Mouse (Mus musculus): ENCODE measurements around the gene Spire2.
A peak's percentile ranks its signal among the peaks of the same experiment; 100 is the strongest.
"Not testable (repeated sequence)": the region's sequence is repeated elsewhere in the genome, so short reads cannot be mapped to it uniquely, and the experiment has no call there.

The Spire2 gene

DNA sequence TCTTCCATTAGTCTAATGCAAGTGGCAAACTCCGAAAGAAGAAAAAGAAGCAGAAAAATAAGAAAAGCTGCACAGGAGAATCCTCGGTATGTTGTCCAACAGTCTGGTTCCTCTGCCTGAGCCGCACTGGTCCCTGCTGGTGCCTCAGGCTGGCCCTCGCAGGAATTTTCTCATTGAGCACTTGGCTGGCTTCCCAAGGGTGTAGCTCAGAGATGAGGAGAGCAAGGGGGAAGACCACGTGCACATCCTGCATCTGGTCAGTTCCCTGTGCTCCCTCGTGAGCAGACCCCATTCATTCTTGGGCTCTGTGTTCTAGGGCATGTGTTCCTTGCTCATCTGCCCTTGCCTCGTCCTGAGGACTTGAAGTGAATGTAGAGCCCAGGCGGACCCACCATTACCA, 50.0 kb downstream of the Spire2 start:
- DNase-seq (ENCODE audit: low read depth, low spot score) = no peak

DNA sequence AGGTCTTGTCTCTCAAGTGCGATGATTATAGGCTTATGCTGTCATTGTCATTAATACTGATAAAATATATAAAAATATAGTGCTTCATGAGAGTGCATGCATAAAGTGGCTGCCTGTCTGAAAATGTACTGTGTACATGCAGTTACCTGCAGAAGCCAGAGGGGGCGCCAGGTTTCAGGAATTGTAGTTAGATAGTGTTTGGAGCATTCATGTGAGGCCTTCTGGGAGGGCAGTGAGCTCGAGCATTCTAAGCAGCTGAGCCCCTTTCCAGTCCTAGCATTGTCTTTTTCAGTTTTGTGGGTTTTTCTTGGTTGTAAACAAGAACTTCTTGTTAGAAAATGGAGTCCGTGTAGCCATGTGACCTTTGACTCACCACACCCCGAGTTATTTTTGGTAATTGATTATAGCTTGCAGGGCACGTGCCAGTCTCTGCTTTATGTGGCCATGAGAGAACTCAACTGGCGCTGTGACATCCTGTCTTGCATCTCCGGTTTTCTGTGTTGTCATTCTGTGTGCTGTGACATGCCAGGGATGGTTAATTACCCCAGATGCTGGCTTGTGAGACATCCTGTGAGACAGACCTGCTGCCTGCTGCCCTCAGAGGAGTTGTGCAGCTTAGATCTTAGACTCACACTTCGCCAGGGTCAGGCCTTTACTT, 52.5 kb downstream of the Spire2 start:
- no peak for DNase-seq (ENCODE audit: low read depth, low spot score)

DNA sequence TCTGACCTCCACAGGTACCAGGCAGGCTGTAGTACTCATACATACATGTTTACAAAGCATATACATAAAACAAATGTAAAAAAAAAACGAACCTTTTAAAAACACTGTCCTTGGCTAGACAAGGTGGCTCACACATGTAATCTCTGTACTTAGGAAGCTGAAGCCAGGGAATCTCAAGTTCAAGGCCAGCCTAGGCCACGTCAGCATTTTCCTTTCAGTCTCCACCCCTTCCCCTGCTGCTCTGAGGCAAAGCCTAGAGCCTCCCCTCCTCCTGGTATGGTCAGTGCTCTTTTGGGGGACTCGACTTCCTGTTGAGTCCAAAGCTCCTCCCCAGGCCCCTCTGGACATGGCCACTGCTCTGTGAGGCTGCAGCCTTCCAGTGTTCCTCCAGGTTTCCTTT, 54.5 kb downstream of the Spire2 start:
- DNase-seq (ENCODE audit: low read depth, low spot score) = no peak

DNA sequence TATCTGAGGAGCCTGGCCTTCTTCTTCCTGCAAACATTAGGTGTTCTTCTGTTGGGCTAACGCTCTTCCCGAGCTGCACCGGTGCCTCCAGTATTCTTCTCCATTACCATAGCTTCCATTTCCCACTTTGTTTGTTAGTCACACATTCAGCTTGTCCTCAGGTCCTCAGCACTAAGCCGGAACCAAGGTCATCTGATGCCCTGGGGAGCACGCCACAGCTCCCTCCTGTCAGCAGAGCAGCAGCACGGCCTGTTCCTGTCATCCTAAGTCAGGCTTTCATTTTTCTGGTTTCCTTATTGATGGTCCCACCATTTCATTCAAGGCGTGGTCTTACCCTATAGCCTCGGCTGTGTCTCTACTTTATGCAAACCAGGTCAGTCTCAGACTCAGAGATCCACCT, 55.3 kb downstream of the Spire2 start:
- no peak for DNase-seq (ENCODE audit: low read depth, low spot score)

DNA sequence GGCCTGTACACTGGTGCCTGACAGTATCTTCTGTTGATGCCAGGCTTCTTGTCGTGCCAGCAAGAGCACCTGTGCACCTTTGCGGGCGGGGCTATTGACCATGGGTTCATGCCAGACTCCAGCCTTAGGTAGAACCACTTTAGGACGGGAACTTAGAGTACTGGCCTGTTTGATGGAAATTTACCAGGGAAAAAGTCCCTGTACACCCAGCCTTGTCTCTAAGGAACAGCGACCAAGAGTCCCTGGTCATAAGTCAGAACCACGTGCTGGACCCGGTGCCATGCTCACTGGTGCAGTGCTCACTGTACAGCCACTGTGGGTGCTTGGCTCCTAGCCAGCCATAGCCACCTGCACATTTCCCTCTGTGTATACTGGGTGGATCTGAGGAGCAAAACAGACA, 56.5 kb downstream of the Spire2 start:
- DNase-seq (ENCODE audit: low read depth, low spot score) = no peak

DNA sequence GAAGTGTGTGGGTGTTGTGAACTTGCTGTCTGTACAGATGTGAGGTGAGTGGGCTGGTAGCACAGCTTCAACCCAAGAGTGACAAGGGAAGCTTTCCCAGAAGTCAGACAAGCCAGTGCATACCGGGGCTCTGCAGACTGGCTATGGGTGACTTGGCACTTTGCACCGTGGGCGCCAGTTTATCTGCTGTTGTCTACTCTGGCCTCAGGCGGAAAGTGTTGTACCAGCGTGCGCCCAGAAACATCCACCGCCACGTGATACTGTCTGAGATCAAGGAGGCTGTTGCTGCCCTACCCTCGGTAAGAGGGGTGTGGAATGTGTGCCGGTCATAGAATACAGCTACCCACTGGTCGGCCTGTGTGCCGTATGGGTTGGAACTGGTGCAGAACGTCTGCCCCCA, 65.8 kb downstream of the Spire2 start:
- DNase-seq (ENCODE audit: low read depth, low spot score) = no peak

DNA sequence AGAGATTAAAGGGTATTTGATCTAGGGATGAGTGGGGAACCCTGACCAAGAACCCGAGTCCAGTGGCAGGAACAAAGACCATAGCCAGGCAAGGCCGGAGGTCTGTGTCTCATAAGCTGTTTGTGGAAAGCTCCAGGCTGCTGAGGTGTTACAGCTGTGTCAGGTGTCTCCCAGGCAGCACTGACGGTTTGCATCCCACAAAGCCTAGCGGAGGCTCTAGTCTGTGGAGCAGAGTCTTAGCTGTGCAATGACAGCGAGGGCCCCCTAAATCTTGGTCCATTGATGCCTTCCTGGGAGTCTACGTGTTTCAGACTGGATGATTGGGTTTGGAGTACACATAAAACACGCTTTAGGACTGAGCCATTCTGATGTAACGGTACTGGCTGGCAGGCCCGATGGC, 69.4 kb downstream of the Spire2 start:
- no peak for DNase-seq (ENCODE audit: low read depth, low spot score)

DNA sequence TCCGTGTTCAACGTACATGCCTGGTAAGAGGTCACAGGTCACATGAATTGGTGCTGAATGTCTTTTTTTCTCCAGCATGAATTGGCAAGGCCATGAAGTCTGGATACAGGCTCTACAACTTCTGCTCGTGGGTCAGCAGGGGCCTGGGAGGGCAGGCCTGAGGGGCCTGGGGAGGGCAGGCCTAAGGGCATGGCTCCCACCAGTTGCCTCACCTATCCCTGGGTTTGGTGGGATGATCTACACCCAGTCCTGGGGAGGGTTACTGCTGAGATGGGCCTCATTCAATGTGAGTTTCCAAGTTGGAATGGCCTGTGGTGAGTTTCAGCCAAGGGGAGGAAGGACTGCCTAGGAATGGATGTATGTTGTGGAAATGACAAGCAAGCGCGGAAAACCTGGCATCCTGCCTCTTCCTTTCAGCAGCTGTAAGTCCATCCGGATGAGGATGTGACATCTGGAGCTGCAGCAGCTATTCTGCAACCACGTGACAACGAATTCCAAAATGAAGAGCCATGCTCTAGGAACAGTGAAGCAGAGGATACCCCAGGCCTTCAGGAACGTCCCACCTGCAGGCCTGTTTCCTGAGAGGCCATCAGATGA, 70.3 kb downstream of the Spire2 start:
- DNase-seq (ENCODE audit: low read depth, low spot score) = no peak

DNA sequence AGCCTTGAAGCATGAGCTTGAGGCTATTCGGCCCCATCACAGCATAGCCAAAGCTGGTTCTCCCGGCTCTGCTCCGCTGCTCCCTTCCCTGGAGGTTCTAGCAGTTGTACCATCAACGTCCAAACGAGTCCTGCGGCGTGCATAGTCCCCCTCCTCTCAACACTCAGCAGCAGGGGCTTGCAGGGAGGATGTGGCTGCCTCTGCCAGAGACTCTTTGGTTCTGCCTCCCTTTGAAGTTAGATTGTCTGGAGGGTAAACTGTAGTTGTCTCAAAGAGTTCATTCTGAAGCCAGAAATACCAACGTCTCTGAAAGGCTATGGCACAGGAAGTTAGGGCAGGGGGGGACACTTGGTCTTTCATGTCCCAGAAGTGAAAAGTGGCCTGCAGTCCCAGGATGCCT, 72.0 kb downstream of the Spire2 start:
- DNase-seq (ENCODE audit: low read depth, low spot score) = no peak

DNA sequence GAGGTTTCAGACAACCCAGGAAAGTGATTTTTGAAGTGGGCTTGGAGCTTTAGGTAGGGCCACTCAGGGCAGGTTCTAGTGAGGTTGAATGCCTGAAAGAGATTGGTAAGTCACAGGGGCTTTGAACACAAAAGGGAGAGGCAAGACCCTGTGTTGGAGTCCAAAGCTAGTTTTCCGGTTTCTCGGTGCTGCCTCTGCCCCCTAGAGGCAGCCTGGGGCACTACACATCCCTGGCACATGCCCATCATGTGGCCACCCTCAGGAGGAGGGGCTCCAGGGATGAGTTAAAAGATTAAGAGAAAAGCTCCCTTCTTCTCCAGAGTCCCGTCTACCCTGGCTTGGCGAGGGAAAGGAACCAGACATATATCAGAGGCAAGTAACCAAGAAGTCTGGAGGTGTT, 74.3 kb downstream of the Spire2 start, which contains the start of gene Mc1r:
TSS of gene Mc1r (plus strand) at position 322 of the 400 bp plus-strand sequence.
- peak; percentile 65 for DNase-seq (ENCODE audit: low read depth, low spot score)

DNA sequence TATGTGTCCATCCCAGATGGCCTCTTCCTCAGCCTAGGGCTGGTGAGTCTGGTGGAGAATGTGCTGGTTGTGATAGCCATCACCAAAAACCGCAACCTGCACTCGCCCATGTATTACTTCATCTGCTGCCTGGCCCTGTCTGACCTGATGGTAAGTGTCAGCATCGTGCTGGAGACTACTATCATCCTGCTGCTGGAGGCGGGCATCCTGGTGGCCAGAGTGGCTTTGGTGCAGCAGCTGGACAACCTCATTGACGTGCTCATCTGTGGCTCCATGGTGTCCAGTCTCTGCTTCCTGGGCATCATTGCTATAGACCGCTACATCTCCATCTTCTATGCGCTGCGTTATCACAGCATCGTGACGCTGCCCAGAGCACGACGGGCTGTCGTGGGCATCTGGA, 75.1 kb downstream of the Spire2 start:
- no peak for DNase-seq (ENCODE audit: low read depth, low spot score)

DNA sequence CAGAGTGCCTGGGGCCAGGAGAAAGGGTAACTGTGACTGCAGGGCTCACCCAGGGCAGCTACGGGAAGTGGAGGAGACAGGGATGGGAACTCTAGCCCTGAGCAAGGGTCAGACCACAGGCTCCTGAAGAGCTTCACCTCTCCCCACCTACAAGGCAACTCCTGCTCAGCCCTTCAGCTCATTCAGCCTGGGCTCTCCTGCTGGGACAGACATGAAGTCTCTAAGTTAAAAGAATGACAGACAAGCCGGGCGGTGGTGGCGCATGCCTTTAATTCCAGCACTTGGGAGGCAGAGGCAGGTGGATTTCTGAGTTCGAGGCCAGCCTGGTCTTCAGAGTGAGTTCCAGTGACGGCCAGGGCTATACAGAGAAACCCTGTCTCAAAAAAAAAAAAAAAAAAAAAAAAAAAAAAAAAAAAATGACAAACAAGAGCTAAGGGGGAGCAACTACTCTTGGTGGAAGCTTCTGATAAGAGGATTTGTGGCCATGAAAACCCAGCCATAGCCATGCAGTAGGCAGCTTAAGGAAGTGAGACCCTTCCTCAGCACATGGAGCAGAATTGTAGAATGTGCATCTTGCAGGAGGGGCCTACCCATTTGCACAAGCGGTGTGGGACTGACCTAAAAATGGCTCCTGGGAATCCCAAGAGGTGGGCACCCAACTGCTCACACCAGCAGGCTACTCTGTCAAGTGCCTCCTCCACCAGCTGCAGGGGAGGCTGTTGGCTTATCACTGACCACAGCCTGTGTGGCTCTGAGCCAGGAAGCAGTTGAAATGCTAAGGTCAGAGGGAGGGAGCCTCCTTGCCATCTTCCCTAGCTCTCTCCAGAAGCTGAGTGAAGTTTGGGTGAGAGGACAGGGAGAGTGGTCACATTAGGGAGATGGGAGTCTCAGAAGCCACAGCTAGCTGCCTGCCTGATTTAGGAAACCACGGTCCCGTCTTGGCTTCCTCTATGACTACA, 76.4 kb downstream of the Spire2 start:
- DNase-seq (ENCODE audit: low read depth, low spot score) = no peak

DNA sequence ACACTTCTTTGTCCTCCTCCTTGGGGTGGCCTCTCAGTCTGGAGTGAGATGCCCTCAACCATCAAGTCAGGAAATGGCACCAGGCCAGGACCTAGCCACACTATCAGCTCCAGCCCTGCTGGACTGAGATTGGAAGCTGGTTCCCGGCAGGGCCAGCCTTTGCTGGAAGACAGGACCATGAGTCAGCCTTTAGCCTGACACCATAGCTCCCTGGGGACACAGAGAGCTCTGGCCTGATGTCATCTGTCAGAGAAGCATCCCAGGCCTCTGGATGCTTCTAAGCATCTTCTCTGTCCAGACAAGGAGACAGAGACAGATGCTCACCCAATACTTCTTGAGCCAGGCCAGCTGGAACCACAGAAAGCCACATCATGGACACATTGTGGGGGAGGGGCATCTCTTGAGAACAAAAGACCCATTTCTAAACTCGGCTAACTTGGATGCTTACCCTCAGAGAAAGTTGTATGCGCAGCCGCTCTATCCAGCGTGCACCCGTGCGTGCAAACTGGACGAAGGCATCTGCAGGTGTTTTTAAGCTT, 77.6 kb downstream of the Spire2 start:
- DNase-seq (ENCODE audit: low read depth, low spot score) = no peak

DNA sequence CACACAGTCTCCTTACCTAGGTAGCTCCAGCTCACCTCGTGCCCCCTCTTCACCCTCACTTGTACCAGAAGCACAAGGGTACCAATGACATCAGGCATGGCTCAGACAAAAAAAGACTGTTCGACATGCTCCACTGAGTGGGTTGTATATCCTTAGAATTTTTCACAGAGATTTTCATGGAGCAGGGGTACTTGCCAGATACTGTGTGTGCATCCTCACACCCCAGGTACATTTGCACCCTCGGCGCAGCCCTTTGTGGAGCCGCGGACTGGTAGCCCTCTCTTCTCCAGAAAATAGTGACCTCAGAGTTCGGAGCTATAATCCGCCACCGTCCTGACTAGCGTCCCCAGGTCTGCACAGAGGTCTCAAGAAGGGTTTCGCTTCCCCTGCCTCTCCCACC, 78.3 kb downstream of the Spire2 start:
- no peak for DNase-seq (ENCODE audit: low read depth, low spot score)

DNA sequence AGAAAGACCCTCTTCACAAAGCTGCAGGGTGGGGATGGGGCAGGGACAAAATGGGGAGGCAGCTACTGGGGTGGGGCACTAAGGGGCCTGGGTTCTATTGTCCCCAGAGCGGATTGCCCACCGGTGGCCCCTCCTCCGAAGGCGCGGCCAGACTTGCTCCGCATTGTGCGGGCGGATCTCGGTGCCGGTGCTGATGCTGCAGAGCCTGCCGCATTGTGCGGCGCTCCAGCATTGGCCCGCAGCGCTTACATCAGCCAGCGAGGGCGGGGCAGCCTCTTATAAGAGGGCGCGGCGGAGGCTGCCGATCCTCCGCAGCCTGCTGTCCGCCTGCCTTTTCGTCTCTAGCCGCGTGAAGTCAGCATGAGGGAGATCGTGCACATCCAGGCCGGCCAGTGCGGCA, 78.7 kb downstream of the Spire2 start, which contains the start of gene Tubb3:
TSS of gene Tubb3 (plus strand) at position 179 of the 400 bp plus-strand sequence.
- DNase-seq (ENCODE audit: low read depth, low spot score) = peak; percentile 62

DNA sequence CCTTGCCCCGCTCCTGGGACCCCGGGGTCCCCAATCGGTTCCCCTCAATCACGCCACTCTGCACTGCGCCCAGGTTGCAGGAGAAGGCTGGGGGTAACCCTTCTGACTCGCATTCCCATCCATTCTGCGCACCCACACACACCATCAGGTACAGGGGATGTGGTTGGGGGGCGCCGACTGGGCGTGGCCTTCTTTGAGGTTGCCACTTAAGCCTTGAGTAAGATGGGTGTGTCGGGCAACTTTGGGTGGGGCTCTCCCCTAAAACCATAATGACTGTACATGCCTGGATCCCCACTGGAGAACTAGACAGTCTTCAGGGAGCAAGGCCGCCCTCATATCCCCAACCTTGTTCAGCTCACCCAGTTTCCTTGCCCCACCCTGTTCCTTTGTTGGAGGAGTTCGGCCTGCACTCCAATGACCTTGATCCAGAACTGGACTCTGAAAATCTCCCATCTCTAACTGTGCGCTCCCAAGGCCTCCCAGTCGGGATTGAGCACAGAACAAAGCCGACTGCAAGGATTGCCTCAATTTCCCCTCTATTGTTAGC, 79.3 kb downstream of the Spire2 start:
- no peak for DNase-seq (ENCODE audit: low read depth, low spot score)

DNA sequence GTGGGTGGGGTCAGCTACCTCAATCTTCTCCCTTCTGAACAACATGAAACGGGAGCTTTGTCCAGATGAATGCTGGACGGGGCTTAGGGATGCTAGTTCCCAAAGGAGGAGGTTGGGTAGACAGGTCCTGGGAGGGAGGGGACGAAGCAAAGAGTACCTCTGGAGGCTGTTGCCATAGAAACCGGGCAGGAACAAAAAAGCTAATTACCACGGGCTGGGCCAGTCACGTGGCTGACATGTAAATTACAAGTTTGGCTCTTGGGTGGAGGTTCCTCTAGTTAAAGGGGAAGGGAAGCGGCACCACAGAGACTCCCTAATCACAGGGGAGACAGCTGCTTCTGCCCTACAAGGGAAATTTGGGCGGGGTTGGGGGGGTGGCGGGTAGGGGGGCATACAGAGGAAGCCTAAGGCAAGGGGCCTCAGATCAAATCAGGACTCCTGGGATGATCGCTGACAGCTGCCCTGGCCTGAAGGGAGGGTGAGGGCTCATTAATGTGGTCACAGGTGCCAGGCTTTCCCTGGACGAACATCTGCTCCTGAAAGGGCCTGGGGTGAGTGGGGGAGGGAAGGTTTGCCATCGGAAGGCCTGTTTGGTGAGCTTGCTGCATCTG, 80.2 kb downstream of the Spire2 start:
- peak; percentile 43 for DNase-seq (ENCODE audit: low read depth, low spot score)

DNA sequence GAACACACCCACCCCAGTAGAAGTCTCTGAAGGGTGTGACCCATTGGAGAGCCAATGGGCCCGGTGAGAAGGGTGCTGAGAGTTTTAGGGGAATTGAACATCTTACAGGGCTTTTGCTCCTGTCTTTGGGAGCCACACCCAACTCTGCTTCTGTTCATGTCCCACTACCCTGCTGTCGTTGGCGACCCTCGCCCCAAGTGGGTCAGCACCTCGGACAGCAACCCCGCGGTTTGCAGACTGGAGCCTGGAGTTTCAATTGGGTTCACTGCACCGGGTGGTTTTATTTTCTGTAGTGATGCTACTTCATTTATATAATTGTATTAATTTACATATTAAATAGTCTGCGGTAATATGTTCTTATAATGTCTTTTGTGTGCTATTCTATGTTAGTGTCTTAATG, 81.7 kb downstream of the Spire2 start:
- DNase-seq (ENCODE audit: low read depth, low spot score) = peak; percentile 46

DNA sequence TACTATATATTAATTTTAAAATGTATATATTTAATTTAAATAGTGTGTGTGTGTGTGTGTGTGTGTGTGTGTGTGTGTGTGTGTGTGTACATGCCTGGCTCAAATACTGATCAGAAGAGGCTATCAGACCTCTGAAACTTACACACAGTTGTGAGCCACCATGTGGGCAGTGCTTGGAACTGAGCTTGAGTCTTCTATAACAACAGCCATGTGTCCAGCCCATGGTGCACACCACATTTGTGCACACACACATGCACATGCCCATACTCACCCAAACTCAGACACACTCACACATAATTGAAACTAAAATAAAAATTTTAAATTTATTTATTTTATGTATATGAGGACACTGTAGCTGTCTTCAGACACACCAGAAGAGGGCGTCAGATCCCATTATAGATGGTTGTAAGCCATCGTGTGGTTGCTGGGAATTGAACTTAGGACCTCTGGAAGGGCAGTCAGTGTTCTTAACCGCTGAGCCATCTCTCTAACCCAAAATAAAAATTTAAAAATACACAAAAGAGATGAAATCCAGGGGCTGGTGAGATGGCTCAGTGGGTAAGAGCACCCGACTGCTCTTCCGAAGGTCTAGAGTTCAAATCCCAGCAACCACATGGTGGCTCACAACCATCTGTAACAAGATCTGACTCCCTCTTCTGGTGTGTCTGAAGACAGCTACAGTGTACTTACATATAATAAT, 82.6 kb downstream of the Spire2 start:
- DNase-seq (ENCODE audit: low read depth, low spot score) = not testable (repeated sequence)

DNA sequence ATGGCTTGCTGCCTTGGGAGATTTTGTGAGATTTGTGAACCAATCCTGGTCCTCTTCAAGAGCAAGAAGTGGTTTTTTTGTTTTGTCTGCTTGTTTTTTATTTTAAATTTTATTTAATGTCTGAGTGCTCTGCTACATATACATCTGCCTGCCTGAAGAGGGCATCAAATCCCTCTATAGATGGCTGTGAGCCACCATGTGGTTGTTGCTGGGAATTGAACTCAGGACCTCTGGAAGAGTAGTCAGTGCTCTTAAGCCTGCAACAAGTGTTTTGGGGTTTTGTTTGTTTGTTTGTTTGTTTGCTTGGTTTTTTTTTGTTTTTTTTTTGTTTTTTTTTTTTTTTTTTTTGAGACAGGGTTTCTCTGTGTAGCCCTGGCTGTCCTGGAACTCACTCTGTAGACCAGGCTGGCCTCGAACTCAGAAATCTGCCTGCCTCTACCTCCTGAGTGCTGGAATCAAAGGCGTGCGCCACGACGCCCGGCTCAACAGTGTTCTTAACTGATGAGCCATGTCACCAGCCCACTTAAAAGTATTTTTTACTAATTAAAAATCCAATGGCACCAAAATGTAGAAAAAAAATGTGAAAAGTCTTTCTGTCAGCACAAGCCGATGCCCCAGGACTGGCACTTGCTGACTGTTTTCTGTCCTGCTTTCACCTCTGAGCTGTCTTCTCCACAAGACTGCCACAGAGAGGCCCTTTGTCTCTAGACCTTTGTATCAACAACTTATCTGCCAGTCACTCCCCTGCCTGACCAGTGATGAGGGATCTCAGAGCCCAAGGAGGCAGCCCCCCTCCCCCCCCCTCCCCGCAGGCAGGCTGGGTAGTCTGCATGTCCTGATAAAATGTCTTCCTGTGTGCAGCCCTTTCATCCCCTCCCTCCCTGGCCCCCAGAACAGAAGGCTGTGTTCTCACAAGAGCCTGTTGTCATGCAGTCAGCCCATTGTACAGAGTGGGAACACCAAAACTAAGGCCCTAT, 83.7 kb downstream of the Spire2 start:
- DNase-seq (ENCODE audit: low read depth, low spot score) = no peak
